Mouse (Mus musculus): Measurements from ENCODE around the gene Mthfd1.

Gene Mthfd1

DNA sequence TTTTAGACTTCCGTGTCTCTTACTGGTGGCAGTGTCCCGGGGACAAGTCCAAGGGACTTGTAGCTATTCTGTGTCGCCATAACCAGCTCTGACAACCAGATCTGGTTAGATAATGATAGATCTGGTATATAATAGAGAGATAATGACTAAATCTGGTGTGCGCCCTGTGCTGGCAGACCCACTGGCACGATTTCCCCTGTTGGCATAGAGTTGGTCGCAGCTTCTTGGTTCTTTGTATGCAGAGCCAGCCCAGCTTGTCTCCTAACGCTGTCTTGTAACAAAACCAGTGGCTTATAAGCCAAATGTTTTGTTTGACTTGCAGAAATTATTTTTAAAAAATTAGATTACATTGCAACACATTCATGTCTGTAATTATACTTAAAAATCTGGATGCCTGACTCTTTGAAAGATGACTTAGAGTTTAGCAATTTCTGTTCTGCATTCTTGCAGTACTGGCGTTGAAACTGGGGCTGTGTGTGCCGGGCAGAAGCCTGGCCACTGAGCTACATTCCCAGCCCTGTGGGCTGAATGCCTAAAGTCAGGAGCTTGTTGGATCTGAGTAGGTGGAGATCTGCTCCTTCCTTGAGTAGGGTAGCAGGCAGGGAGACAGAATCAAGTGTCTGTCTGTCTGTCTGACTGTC is 9.3 kb downstream of the Mthfd1 start:
- peak; percentile 37 for DNase-seq

DNA sequence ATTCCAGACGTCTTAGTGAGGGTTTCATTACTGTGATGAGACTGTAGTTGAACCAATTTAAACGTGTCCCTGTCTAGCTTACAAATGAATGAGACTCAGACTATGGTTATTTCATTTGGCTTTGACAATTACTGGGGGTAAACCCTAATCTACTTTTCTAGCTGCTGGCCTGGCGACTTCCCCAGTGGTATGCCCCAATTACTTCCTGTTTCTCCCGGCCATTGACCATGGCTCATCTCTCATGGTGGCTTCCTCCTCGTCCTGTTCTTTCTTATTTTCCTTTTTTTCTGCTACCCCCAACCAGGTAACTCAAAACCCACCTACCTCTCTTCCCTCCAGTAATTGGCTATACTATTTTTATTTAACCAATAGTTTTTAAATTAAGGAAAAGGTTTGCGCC is 9.9 kb downstream of the Mthfd1 start:
- DNase-seq = no peak

DNA sequence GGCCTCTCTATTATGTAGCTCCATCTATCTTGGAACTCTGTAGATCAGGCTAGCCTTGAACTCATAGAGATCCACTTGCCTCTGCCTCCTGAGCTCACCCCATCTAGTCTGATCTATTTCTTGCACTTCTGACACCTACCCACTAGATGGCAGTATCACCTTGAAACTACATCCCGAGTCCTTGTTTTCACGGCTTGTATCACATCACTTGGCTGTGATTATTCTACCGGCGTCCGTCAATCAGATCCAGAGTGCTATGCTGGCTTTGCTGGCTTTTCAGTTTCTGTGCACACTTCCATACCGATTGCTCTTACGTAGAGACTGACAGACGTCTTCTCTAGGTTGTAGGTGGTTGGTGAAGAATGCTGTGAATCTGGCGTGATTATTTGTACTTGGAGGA is 11.8 kb downstream of the Mthfd1 start:
- DNase-seq = peak; percentile 53

DNA sequence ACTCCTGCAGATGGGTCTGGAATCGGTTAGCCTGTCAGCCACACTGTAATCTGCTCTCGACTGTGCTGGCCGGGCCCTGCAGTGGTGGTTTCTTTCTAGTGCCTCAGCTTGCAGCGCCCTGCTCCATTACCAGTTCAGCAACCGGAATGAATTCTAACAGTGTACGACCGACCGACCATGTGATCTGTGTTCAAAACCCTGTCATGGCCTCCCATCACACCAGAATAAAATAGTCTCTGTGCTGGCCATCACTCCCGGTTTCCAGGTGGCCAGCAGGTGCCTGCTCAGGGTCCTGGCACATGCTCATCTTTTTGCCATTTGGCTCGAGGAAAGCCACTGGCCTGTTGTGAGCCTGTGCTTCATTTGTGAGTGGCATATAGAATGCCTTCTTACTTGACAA is 13.6 kb downstream of the Mthfd1 start:
- DNase-seq = no peak

DNA sequence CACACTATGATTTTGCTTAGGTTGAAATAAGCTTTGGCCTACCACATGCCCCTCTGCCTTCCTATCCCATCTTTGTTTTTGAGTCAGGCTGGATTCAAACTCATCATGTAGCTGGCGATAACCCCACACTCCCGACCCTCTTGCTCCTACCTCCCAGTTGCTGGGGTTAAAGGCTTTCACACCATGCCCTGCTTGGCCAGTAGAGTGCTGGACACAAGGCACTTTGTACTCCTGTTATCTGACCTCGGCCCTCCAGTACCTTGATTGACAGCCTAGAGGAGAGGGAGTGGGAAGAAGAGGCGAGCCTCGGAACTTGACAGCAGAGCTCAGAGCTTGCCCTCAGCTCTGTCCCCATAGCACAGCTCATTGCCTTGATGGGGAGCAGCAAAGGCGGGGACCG is 14.1 kb downstream of the Mthfd1 start:
- no peak for DNase-seq

DNA sequence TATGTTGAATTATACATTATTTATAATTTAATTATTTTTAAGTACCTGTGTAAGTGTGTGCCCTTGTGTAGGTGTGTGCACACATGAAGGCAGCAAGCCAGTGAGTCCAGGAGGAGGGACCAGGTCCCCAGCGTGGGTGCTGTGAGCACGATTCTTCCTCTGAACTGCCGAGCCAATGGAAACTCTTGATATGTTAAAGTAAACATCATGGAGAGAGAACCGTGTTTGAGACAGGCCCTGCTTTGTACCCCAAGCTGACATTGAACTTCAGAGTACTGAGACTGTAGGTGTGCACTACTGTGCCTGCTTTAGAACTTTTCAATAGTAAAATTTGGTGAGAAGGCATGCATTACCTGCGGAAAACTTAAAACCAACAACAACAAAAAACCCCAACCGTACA is 16.4 kb downstream of the Mthfd1 start:
- DNase-seq = no peak

DNA sequence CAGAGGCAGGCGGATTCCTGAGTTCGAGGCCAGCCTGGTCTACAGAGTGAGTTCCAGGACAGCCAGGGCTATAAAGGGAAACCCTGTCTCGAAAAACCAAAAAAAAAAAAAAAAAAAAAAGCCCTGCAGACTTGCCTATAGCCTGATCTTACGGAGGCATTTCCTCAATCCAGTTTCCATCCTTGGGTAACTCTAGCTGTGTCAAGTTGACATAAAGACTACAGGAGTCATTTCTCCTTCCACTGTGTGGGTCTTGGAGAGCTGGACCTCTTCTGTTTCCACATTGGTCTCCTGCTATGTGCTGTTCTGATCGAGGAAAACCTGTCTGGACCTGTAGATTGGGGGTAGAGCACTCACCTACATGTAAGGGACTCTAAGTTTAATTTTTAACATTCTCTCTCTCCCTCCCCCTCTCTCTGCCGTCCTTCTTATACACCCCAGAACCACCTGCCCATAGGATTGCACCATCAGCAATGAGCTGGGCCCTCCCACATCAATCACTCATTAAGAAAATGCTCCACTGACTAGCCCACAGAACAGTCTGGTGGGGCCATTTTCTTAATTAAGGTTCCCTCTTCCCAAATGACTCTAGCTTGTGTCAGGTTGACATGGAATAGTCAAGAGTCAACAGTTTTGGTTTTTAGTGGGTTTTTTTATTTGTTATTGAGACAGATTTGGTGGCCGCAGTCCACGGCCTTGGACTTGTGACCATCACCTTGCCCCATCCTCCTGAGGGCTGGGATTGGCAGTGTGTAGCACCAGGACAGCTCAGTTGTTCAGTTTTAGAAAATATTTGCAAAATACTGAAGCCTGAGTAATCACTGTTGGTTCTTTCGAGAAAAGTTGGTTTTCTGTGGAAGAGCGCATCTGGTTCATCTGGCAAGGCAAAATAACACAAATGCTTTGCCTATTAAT is 17.8 kb downstream of the Mthfd1 start:
- DNase-seq = no peak

DNA sequence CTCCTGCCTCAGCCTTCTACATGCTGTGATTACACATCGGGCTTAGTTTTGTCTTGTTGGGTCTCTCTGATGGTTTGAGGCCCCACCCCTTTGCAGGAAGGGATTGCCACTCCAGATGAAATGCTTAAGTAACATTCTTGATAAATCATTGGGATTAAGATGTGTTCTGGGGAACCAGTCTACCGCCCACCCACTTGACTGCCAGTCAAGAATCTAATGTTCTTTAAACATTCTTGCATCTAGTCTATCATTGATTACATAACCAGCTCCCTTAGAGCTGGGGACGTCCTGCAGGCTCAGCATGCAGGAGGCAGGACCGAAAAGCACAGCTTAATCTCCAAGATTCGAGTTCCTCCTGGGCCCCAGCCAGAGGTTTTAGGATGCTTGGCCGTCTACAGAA is 23.1 kb downstream of the Mthfd1 start:
- no peak for DNase-seq

DNA sequence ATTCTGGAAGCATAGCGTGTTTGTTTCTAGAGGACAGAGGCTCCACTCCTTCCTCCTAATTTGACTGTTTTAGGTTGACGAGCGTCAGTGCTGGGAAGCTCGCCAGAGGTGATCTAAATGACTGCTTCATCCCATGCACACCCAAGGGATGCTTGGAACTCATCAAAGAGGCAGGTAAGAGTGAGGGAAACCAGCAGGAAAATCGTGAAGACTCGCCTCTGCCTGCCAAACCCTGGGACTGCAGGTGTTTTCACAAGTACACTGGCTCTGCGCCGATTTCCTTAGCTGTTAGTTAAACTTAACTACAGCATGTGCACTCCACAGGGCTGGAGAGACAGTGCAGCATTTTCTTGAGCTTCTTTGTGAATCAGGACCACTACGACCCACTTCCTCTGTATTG is 25.5 kb downstream of the Mthfd1 start:
- DNase-seq = peak; percentile 55

DNA sequence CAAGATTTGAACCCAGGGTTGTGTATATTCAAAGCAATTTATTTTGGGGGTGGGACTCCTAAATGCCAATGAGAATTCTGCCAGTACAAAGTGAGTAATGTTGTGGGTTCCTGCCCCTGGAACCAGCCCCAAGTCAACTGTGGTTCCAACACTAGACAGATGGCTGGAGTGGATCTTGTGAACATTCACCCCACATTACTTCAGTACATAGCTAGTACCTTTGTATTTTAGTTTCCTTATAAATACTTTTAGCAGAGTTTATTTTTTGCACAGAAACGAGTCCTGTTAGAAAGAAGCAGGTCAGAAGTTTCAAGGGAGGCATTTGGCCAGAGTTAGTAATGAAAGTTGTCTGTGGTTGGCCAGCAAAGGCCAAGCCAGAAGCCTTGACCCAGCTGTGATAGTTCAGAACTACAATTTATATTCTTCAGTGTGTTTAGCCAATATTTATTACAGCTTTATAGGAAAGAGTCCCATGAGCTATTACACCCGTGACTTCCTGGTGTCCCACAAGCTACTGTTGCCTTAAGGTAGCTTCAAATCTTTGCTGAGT is 26.1 kb downstream of the Mthfd1 start:
- DNase-seq = no peak

DNA sequence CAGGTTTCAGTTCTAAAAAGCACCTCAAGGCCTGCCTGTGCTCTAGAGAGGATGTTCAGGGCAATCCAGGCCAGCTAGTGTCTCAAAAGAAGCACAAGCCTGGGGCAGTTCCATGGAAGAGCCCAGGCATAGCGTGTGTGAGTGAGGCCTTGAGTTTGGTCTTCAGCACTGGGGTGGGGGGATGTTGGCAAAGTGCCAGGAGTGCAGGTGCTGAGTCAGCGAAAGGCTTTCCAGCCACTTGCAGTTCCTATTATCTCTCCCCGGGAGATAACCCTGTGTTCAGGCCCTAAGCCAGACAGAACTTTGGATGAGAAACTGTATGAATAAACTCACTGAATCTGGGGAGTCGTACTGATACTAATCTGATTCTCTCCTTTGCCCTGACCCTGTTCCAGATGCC is 27.0 kb downstream of the Mthfd1 start:
- DNase-seq = no peak

DNA sequence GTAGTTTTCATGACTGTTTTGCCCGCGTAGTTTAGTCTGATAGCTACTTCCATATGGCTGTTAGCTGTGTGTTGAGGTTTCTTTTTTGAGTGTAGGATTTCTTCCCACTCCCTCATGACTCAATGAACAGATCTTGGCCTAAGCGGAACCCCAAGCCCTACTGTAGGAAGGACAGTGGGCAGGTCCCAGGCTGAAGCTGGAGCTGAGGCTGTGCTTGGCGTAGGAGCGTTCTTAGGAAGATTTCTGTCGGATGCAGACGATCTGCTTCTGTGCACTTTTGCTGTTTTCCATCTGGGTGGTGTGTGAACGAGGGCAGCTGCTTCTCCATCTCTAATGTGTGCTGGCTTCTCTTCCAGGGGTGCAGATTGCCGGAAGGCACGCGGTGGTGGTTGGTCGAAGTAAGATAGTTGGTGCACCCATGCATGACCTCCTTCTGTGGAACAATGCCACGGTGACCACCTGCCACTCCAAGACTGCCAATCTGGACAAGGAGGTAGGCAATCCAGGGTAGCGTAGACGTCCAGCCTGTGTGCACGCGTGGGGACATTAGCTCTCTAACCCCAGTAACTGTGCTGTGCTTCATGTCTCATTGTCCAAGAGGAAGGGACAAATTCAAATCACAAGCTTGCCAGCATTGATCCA is 27.6 kb downstream of the Mthfd1 start:
- peak; percentile 64 for DNase-seq

DNA sequence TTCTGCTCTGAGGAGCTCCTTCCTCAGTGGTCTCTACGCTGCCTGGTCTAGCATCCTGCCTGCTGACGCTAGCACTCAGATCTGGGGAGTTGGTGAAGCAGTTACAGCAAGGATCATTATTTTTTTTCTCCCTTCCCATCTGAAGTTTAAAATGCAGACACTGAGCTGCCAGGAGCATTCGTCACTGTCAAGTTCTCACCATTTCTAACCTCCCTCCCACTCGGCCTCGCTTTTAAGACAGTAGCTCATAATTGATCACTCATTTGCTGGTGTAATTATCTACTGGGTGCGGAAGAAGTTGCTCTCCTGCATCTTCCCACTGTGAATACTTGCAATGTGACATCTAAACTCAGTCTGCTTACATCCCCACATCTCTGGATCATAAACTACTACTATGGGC is 30.3 kb downstream of the Mthfd1 start:
- DNase-seq = peak; percentile 37

DNA sequence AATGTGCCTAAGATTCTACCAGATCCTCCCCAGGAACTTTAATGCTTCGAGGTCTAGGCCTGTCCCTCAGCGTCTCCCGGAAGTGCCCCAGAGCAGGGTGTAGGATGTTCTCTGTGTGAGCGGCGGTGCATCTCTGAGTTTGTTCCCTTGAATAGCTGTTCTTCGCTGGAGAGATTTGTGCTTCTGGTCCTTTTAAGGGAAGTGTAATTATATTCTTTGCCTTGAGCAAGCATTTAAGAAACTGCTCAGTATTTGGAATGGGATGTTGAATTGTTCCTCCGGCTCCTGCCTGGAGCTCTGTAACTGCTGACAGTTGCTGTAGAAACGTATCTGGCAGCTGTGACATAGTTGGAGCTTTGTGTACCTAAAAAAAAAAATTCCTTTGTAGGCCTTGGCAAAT is 32.9 kb downstream of the Mthfd1 start:
- peak; percentile 46 for DNase-seq

DNA sequence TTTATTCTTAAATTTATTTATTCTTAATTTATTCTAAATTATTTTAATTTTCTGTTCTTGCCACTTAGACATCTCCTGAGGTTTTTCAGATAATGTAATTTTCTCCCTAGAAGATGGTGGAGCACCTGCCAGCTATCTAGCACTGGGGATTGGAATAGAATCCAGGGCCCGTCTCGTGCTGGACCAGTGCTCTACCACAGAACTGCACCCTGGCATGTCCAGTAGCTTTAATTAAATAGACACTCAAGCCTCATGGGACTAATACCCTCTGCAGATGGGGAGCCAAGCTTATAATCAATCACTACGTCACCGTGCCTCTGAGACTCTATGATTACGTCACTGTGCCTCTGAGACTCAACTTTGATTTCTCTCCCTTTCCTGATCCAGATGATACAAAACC is 33.4 kb downstream of the Mthfd1 start:
- no peak for DNase-seq

DNA sequence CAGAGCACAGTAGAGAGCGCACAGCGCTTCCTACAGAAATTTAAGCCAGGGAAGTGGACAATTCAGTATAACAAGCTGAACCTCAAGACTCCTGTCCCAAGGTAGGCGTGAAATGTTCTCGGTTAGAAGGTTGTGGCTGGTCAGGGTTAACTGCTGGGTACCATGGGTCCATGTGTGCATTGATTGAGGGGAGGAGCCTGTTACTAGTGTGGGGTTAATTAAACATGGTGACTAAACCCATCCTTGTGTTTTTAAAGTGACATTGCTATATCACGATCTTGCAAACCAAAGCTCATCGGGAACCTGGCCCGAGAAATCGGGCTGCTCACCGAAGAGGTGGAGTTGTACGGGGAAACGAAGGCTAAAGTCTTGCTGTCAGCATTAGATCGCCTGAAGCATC is 34.3 kb downstream of the Mthfd1 start:
- DNase-seq = no peak

DNA sequence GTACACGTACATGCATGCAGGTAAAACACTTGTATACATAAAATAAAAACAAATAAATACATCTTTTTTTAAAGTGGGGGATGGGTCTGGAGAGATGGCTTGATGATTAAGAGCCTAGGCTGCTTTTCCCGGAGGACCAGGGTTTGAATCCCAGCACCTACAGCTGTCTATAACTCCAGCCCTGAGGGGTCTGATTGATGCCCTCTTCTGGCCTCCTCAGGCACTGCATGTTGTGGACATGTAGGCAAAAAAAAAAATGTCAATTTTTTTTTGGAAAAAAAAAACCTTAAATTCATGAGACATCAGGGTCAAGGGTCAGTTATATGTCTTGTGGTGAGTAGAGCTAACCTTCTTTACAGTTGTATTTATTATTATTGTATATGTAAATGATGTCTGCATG is 35.2 kb downstream of the Mthfd1 start:
- no peak for DNase-seq

DNA sequence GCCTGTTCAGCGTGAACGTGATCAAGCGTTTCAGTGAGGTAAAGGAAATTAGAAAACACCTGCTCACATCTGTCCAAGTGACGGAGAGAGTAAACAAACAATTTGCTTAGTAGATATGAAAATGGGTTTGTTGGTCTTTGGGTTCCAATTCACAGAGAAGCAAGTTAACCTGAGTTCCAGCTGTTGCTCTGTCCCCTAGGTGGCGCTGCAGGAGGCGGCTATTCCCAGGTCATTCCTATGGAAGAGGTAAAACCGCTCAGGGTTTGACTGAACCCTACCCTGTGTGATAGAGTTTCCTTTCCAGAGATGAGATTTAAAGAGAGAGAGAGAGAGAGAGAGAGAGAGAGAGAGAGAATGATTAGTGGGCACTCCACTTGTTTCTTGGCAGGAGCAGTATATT is 38.1 kb downstream of the Mthfd1 start:
- DNase-seq = peak; percentile 64

DNA sequence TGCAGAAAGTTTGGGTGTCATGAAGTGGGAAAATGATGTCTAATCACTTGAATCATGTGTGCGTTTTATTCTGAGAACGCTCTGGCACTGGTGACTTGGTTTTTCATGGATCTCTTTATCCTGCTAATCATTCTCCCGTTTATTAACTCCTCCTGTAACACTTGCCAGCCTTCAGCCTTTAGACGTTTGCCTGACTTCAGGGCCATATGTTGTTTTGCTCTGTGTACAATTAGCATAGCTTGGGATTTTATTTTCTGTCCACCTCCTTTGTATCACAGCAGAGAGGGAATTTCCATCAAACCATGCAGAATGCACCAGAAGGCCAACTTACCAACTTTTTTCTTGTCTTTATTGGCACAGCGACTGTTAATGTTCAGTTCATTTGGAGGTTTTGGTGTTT is 42.7 kb downstream of the Mthfd1 start:
- DNase-seq = no peak

DNA sequence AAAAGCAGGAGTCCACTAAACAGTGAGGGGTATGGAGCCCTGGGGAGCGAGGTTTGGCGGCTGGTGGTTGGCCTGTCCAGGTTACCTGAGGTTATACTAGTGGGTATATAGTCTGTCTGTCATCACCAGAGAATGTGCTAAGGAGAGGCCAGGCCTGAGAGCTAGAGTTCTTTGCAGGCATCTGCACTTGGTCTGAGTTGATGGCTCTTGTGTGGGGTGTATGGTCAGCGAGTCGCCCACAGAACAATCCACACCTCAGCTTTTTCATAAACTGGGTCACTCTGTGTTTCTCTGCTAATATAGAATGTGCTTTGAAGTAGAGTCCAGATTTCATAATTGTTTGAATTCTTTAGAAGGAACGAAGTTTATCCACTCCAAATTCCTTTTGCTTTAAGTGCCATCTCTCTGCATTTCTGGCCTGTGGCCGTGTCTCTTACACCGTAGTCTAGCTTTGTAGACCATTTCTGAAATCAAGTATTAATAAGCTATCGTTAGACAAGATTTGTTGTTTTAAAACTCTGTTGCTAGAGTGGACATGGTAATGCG is 44.3 kb downstream of the Mthfd1 start:
- DNase-seq = no peak

DNA sequence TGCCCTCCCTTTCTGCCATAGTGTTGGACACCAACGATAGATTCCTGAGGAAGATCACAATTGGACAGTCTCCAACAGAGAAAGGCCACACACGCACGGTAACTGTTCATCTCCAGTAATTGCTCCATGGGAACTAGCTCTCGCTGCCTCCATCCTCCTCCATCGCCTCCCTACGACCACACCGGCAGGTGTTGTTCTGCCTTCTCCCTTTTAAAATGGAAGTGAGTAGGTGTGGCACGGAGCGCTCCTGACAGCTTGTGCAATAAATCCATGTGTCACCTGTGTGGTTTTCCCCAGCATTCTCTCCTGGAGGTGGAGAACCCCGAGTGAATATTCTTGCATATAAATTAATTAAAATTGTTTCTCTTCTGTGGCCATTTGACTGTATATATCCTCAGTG is 45.3 kb downstream of the Mthfd1 start:
- DNase-seq = peak; percentile 67

DNA sequence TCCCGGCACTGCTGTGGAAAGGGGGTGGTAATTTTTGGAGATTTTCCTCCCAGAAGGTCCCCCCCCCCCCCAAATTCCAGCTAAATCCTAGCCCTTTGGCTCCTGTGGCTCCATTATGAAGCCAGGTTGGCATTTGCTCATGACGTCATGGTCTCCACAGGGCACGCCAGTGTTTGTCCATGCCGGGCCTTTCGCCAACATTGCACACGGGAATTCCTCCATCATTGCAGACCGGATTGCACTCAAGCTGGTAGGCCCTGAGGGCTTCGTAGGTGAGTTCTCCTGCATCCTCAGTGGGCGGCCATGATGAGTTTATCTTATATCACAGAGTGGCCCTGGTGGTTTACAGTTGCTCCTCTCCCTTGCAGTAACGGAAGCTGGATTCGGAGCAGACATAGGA is 48.4 kb downstream of the Mthfd1 start:
- DNase-seq = no peak

DNA sequence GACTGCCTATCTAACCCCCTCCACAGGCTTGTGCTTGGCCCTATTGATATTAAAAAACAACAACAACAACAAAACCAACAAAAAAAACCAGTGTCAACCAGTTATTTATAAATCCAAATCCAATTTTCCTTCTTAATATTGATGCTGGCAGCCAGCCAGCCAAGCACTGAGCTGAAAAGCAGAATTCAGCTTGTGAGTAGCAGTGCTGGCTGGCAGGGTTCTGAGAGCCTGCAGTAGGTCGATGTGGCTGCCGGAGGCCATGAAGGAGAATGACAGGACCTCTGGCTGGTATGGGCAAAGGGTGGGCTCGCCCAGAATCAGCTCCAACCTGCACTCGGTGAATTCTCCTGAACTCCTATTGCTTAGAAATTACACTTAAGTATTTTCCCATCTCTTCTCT is 49.1 kb downstream of the Mthfd1 start:
- no peak for DNase-seq
